Mouse (Mus musculus): ENCODE measurements around the gene Nsun2.
A peak's percentile ranks its signal among the peaks of the same experiment; 100 is the strongest.

Gene Nsun2

GRCm38 (mm10) chr13:69533405-69534333, at the start of gene Nsun2:
Gene Nsun2, plus strand, starts transcription at chr13:69533746.
- DNase-seq, result peak; percentile 62

- no peak for DNase-seq
Observed at GRCm38 (mm10) chr13:69485326-69485725, 48.2 kb upstream of the Nsun2 start.

- no peak for DNase-seq
Observed at GRCm38 (mm10) chr13:69485833-69486232, 47.7 kb upstream of the Nsun2 start.

- DNase-seq, result no peak
Observed at GRCm38 (mm10) chr13:69487108-69487507, 46.4 kb upstream of the Nsun2 start.

- DNase-seq, result no peak
Observed at GRCm38 (mm10) chr13:69487611-69488275, 45.8 kb upstream of the Nsun2 start.

GRCm38 (mm10) chr13:69488565-69489255, 44.8 kb upstream of the Nsun2 start:
- DNase-seq, result no peak

GRCm38 (mm10) chr13:69489777-69490176, 43.8 kb upstream of the Nsun2 start:
- DNase-seq, result no peak

GRCm38 (mm10) chr13:69492876-69493463, 40.6 kb upstream of the Nsun2 start:
- DNase-seq, result peak; percentile 66

GRCm38 (mm10) chr13:69498276-69498675, 35.3 kb upstream of the Nsun2 start:
- DNase-seq, result no peak

- no peak for DNase-seq
Observed at GRCm38 (mm10) chr13:69502157-69502750, 31.3 kb upstream of the Nsun2 start.

GRCm38 (mm10) chr13:69502863-69503262, 30.7 kb upstream of the Nsun2 start:
- DNase-seq, result no peak

GRCm38 (mm10) chr13:69506341-69507086, 27.0 kb upstream of the Nsun2 start:
- no peak for DNase-seq

- no peak for DNase-seq
Observed at GRCm38 (mm10) chr13:69507666-69508065, 25.9 kb upstream of the Nsun2 start.

GRCm38 (mm10) chr13:69509391-69510244, 23.9 kb upstream of the Nsun2 start:
- DNase-seq, result peak; percentile 31

GRCm38 (mm10) chr13:69515091-69515490, 18.5 kb upstream of the Nsun2 start:
- DNase-seq, result no peak

GRCm38 (mm10) chr13:69517445-69517844, 16.1 kb upstream of the Nsun2 start:
- DNase-seq, result peak; percentile 51

- DNase-seq, result no peak
Observed at GRCm38 (mm10) chr13:69519137-69519536, 14.4 kb upstream of the Nsun2 start.

GRCm38 (mm10) chr13:69522161-69522791, 11.3 kb upstream of the Nsun2 start:
- no peak for DNase-seq

GRCm38 (mm10) chr13:69523444-69524157, 9.9 kb upstream of the Nsun2 start:
- no peak for DNase-seq

- no peak for DNase-seq
Observed at GRCm38 (mm10) chr13:69524158-69524530, 9.4 kb upstream of the Nsun2 start.

Data from lung, postnatal 14 days (tissue).